Mouse (Mus musculus): Measurements from ENCODE around the gene Defb11. TPM values are rescaled to one million over a fixed set of nuclear protein-coding genes. Genes with fewer than 3 reads are reported as not detected.
"Not testable (repeated sequence)": the region's sequence is repeated elsewhere in the genome, so short reads cannot be mapped to it uniquely, and the experiment has no call there.

Gene Defb11
- polyA plus RNA-seq (2016; fragmentation: Nextera tagmentation; extraction: Ambion mirVana), result 1.1 and 13.9 TPM in 2 replicates

DNA sequence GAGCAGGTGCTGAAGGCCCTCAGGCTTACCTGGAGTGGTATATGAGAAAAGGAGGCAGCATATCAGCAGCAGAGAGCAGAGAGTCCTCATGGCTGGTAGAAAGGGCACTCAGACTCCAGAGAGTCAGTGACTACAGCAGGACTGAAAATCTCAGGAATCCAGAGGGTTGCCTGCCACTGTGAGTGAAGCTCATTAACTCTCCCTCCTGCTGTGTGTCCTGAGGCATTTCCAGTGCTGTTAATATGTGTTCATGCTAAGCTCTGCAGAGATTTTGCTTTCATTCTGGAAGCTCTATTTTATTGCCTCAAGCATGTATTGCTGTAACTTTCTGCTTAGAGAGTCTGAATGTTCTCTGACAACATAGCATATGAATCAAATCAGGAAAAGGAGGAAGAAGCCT, at the start of gene Defb11:
Defb11 (minus strand) TSS at position 123 of the 400 bp plus-strand sequence.
- not testable (repeated sequence) for DNase-seq (ENCODE audit: low spot score); H3K27ac ChIP-seq; H3K36me3 ChIP-seq; H3K4me1 ChIP-seq (replicated peaks); H3K4me3 ChIP-seq; H3K27me3 ChIP-seq (ENCODE audit: insufficient read depth, poor library complexity, severe bottlenecking); H3K9me3 ChIP-seq

DNA sequence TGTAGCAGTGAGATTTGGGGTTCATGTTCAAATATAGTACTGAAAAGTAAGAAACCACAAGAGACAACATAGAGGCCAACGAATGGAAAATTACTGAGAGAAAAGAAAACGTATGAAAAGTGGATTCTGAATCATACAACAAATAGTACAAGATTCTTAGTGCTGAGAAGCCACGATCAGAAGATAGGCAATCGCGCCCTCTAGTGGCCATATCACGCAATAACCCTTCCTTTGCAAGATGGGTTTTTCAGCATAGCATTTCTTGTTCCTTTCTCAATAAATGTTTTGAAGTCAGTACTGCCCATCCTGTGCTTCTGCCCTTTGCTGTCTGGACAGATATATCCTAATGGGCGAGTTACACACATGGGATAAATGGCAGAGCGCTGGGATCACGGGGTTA, 49.1 kb upstream of the Defb11 start:
- H3K27me3 ChIP-seq (ENCODE audit: insufficient read depth, poor library complexity, severe bottlenecking), result no peaks in the 10 kb centered on the region
- H3K36me3 ChIP-seq, result no peaks in the 10 kb centered on the region
- 10% methylated on average over 9 of the region's 9 CpGs for WGBS
- peak; percentile 44 for DNase-seq (ENCODE audit: low spot score)
- no peaks in the 10 kb centered on the region for H3K9me3 ChIP-seq
- H3K4me3 ChIP-seq, result no peak overlapping the region
- H3K27ac ChIP-seq, result no peak overlapping the region
- no peaks in the 10 kb centered on the region for H3K4me1 ChIP-seq (replicated peaks)

DNA sequence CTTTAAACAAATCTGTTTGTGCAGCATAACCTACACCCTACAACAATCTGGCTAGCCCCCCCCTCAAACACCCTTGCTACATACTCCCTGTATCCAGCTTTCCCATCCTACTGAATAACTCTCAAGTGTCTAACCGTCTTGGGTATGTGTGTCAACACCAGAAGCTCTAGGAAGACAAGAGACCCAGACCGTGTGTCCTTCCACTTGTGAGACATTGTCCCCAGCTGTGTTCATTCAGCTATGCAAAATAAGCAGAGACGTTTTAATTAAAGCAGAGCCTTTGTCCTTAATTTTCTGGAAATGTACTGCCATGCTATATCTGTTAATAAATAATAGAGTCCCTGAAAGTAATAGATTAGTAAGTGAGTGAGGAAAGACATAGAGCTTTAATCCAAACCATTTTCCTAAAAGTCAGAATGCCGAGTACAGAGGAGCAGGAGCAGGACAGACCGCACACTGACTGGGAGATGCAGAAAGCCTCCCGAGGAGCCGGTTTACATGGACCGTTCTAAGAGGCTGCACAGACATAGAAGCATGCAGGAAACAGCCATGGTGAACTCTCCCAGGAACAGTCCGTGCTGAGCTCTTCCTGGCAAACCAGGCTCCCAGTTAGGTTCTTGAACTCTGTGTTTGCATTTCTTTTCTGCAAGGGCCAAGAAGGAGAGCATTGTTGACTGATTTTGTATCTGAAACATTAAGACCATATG, 41.3 kb upstream of the Defb11 start:
- Histone ChIP-seq H3K27ac (no peak overlapping the region), H3K36me3 (no peaks in the 10 kb centered on the region), H3K4me1 (replicated peaks) (no peaks in the 10 kb centered on the region), H3K9me3 (no peaks in the 10 kb centered on the region), H3K4me3 (no peak overlapping the region), H3K27me3 (ENCODE audit: insufficient read depth, poor library complexity, severe bottlenecking) (no peaks in the 10 kb centered on the region)
- no peak for DNase-seq (ENCODE audit: low spot score)
- WGBS, result 75% methylated on average over 9 of the region's 9 CpGs

DNA sequence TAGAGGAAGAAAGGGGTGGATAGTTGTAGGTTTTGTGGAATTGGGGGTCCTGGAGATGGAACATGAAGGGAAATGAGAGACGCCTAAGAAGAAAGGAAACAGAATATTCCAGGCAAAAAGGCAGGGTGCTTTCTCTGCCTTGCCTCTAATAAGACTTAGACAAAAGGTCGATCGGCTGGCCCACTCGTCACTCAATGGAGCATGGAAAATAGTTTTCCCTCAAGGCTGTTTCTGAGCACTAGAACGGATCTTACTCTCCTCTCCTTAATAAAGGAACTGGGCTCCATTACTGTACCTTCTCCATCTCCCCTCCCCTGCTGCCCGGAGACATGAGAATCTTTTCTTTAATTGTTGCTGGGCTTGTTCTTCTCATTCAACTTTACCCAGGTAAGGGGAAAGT, 40.2 kb upstream of the Defb11 start, which contains the start of gene Defb13:
Defb13 (plus strand) TSS at position 301 of the 400 bp plus-strand sequence.
- no peaks in the 10 kb centered on the region for H3K27me3 ChIP-seq (ENCODE audit: insufficient read depth, poor library complexity, severe bottlenecking)
- no peak within 1 kb of the TSS for H3K4me3 ChIP-seq
- H3K4me1 ChIP-seq (replicated peaks), result no peaks in the 10 kb centered on the region
- no peaks in the 10 kb centered on the region for H3K9me3 ChIP-seq
- WGBS, result 89% methylated on average over 6 of the region's 6 CpGs
- H3K36me3 ChIP-seq, result no peaks in the 10 kb centered on the region
- no peak for DNase-seq (ENCODE audit: low spot score)
- H3K27ac ChIP-seq, result no peak within 1 kb of the TSS

DNA sequence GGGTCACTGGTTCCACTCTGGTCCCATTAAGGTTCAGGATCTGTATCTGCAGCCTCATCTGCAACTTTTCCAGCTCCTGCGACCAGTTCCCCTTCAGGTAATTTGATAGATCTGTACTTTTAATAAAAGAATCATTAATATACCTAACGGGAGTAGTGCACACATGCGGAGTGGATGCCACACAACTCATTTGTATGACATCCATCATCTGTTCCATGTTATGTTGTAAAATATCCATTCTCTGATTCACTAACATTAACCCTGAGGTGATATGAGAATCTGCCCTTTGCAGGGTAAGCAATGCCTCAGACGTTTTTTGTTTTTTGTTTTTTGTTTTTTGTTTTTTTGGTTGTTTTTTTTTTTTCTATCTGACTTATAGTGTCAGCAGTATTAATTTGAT, 31.8 kb upstream of the Defb11 start, which contains the start of gene Defb35:
Defb35 (plus strand) TSS at position 301 of the 400 bp plus-strand sequence.
- not testable (repeated sequence) for H3K9me3 ChIP-seq; DNase-seq (ENCODE audit: low spot score); H3K4me1 ChIP-seq (replicated peaks); H3K27me3 ChIP-seq (ENCODE audit: insufficient read depth, poor library complexity, severe bottlenecking); H3K36me3 ChIP-seq; H3K4me3 ChIP-seq; H3K27ac ChIP-seq
- WGBS, result 89% methylated on average over 4 of the region's 4 CpGs

DNA sequence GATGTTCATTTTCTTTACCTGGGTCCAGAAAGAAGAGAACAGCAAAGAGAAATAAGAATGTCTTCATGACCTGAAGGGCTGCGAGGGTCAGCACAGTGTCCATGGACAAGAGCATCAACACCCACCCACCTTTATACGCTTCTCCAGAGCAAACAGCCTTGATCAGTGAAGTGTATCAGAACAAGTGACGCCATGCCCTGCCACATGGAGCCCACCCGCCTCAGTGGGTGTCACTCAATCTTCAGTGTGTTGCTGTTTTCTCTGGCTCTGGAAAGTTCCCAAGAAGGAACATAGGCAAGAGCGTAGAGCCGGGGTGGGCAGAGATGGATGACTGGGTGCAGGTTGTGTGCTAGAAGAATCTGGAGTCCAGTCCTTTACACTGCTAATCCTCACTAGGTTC, 26.4 kb upstream of the Defb11 start, which contains the start of gene Defb15:
Defb15 (minus strand) TSS at position 101 of the 400 bp plus-strand sequence.
- 89% methylated on average over 6 of the region's 6 CpGs for WGBS
- H3K4me3 ChIP-seq, result no peak within 1 kb of the TSS
- DNase-seq (ENCODE audit: low spot score), result no peak
- no peak within 1 kb of the TSS for H3K27ac ChIP-seq
- no peaks in the 10 kb centered on the region for H3K36me3 ChIP-seq
- H3K4me1 ChIP-seq (replicated peaks), result no peaks in the 10 kb centered on the region
- no peaks in the 10 kb centered on the region for H3K9me3 ChIP-seq
- H3K27me3 ChIP-seq (ENCODE audit: insufficient read depth, poor library complexity, severe bottlenecking), result no peaks in the 10 kb centered on the region

DNA sequence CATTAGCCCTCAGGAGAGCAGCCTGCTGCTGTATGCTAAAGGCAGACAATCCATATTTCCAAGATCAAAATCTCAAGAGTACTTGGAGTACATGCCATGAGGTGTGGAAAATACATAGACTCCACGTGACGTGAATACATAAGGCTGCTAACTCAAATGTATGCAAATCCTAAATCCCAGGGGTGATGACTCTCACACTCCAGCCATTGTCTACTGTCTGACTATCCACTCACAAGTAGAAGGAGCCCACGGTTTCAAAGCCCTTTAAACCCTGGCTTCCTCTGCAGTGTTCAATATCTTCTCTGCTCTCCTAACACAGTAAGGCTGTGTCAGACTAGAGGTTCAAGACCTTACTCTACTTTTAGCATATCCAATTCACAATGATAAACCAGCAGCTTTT, 24.5 kb upstream of the Defb11 start:
- H3K9me3 ChIP-seq; H3K27ac ChIP-seq; H3K27me3 ChIP-seq (ENCODE audit: insufficient read depth, poor library complexity, severe bottlenecking); DNase-seq (ENCODE audit: low spot score); H3K4me1 ChIP-seq (replicated peaks); H3K4me3 ChIP-seq; H3K36me3 ChIP-seq: not testable (repeated sequence)
- WGBS, result 87% methylated on average over 3 of the region's 3 CpGs

DNA sequence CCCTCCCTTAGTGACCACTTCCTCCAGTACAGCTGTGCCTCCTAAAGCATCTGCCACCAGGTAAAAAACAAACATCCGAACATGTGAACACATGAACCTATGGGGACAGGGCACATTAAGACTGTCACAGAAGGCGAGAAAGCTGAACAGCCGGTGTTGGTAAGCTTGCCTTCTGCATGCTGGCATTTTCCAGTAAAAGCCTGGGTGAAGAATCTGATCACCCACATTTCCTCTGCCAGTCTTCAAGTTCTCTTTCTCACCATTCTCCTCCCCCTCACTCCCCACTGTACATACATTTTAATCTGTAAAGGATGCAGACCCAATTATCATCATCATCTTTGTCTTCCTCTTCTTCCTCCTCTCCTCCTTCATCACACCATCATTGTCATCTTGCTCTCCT, 9.4 kb upstream of the Defb11 start:
- Histone ChIP-seq H3K27me3 (ENCODE audit: insufficient read depth, poor library complexity, severe bottlenecking) (no peaks in the 10 kb centered on the region), H3K27ac (no peak overlapping the region), H3K9me3 (no peaks in the 10 kb centered on the region), H3K36me3 (no peaks in the 10 kb centered on the region), H3K4me1 (replicated peaks) (no peaks in the 10 kb centered on the region), H3K4me3 (no peak overlapping the region)
- DNase-seq (ENCODE audit: low spot score), result no peak
- 89% methylated on average over 3 of the region's 3 CpGs for WGBS

DNA sequence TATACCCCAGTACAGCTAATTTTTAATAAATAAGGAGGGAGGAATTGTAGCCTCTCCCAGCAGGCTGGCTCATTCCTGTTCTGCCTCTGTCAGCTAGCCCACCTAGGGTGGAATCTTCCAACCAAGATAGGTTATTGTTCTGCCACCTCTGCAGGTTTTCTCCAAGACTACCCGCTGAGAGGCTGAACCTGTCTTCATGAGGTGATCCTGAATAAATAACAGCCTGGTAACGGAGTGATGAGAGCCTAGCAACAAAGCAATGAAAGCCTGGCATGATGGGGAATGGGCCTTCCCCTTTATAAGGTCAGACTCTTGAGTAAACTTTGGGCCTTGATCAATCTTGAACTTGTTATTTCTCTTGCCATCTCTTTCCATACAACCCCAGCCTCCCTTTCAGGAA, 6.3 kb upstream of the Defb11 start:
- Histone ChIP-seq H3K36me3 (no peaks in the 10 kb centered on the region), H3K9me3 (no peaks in the 10 kb centered on the region), H3K4me1 (replicated peaks) (no peaks in the 10 kb centered on the region), H3K27ac (no peak overlapping the region), H3K4me3 (no peak overlapping the region), H3K27me3 (ENCODE audit: insufficient read depth, poor library complexity, severe bottlenecking) (no peaks in the 10 kb centered on the region)
- WGBS, result 17% methylated on average over 2 of the region's 2 CpGs
- no peak for DNase-seq (ENCODE audit: low spot score)

DNA sequence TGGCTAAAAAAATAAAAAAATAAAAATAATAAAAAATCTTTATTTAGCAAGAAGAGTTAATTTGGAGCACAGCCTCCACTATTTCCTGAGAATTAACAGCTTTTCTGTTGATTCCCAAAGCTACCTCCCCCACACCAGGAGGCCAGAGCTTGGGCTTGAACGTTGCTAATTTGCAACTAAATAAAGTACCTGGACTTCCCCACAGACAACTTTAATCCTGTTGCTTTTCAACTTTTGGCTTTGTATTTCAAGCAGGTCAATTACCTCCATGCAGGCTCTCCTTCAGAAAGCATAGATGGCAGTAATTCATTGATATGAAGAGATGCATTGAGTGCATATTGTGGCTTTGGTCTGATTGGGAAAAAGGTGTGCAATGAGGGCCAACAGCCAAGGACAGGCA, 5.7 kb upstream of the Defb11 start:
- H3K9me3 ChIP-seq, result no peaks in the 10 kb centered on the region
- H3K4me3 ChIP-seq, result no peak overlapping the region
- WGBS, result 13% methylated on average over 1 of the region's 1 CpGs
- H3K27me3 ChIP-seq (ENCODE audit: insufficient read depth, poor library complexity, severe bottlenecking), result no peaks in the 10 kb centered on the region
- H3K36me3 ChIP-seq, result no peaks in the 10 kb centered on the region
- no peak for DNase-seq (ENCODE audit: low spot score)
- no peak overlapping the region for H3K27ac ChIP-seq
- no peaks in the 10 kb centered on the region for H3K4me1 ChIP-seq (replicated peaks)

DNA sequence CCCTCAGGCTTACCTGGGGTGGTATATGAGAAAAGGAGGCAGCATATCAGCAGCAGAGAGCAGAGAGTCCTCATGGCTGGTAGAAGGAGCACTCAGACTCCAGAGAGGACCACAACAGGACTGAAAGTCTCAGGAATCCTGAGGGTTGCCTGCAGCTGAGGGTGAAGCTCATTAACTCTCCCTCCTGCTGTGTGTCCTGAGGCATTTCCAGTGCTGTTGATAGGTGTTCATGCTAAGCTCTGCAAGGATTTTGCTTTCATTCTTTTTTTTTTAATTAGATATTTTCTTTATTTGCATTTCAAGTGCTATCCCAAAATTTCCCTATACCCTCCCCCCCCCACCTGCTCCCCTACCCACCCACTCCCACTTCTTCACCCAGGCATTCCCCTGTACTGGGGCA, 20.9 kb downstream of the Defb11 start, which contains the start of gene Defb9:
Defb9 (minus strand) TSS at position 101 of the 400 bp plus-strand sequence.
- H3K4me1 ChIP-seq (replicated peaks); H3K27me3 ChIP-seq (ENCODE audit: insufficient read depth, poor library complexity, severe bottlenecking); H3K4me3 ChIP-seq; H3K36me3 ChIP-seq; H3K9me3 ChIP-seq; DNase-seq (ENCODE audit: low spot score); H3K27ac ChIP-seq: not testable (repeated sequence)

DNA sequence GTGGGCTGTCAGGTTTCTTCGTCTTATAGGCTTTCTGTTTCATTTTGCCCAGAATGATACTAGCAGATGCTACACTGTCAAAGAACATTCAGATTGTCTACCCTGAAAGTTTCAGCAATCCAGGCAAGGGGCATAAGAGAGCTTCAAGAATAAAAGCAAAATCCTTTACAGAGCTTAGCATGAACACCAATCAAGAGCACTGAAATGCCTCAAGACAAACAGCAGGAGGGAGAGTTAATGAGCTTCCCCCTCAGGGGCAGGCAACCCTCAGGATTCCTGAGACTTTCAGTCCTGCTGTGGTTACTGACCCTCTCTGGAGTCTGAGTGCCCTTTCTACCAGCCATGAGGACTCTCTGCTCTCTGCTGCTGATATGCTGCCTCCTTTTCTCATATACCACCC, 47.6 kb downstream of the Defb11 start, which contains the start of gene Defb10:
Defb10 (plus strand) TSS at position 316 of the 400 bp plus-strand sequence.
- not testable (repeated sequence) for H3K9me3 ChIP-seq; H3K4me3 ChIP-seq; H3K4me1 ChIP-seq (replicated peaks); DNase-seq (ENCODE audit: low spot score); H3K27ac ChIP-seq; H3K36me3 ChIP-seq; H3K27me3 ChIP-seq (ENCODE audit: insufficient read depth, poor library complexity, severe bottlenecking)
- WGBS, result 53% methylated on average over 1 of the region's 1 CpGs

Data from hindbrain, embryonic 10.5 days (tissue).